8 mouse cellular contexts compared by ENCODE assay signal in genomic region chr8:44980030-44980429, GRCm38 (mm10). TPM values are rescaled to one million over a fixed set of nuclear protein-coding genes. Genes with fewer than 3 reads are reported as not detected.
DNase-seq lines count a peak whose midpoint lies in the region; ATAC-seq and TF ChIP-seq lines count a peak whose summit lies in the region.

No protein-coding gene starts in this region.

- no peak for TF ChIP-seq CTCF in midbrain, postnatal 0 days (IDR thresholded peaks at IDR 0.05)

- ATAC-seq in intestine, embryonic 14.5 days (replicated peaks; ENCODE audit: low FRiP score, low TSS enrichment, low read depth): peak; percentile 55; the same call in 1 of the 2 replicates
- peak; percentile 84 for ATAC-seq in midbrain, postnatal 0 days (ENCODE audit: low FRiP score)
- ATAC-seq in inflammation-experienced regulatory T-cells, adult 6 months: no peak

- in situ Hi-C loops in ES-E14 (cut with MboI; ENCODE audit: low sequenced_read_pairs in 2 of 2, unreplicated experiment in 2 of 2): no loop called here

- H3K4me1 ChIP-seq in ES-E14 (ENCODE audit: control insufficient read depth in 2 of 2, insufficient read depth in 2 of 2, low read length in 2 of 2, poor library complexity in 1 of 2): peaks cover 15 to 28% of the 10 kb centered on the region in 2 experiments
- H3K4me1 ChIP-seq in intestine, embryonic 14.5 days (replicated peaks; ENCODE audit: control insufficient read depth, insufficient read depth, low read length): peaks cover 29% of the 10 kb centered on the region; the same call in 1 of the 2 replicates
- no peaks in the 10 kb centered on the region for H3K4me1 ChIP-seq in midbrain, postnatal 0 days (ENCODE audit: insufficient read depth, low read length)

- H3K4me2 ChIP-seq in intestine, embryonic 14.5 days (ENCODE audit: low read length): no peak overlapping the region
- no peak overlapping the region for H3K4me2 ChIP-seq in midbrain, postnatal 0 days (ENCODE audit: low read depth, low read length, poor library complexity, severe bottlenecking)

- WGBS in intestine, embryonic 14.5 days: 50% methylated on average over 12 of the region's 12 CpGs
- 53% methylated on average over 12 of the region's 12 CpGs for WGBS in midbrain, postnatal 0 days

- no peak overlapping the region for H3K27ac ChIP-seq in ES-E14 (ENCODE audit: insufficient read depth, low read depth, low read length, poor library complexity, severe bottlenecking)
- H3K27ac ChIP-seq in intestine, embryonic 14.5 days (ENCODE audit: low read depth): peak overlapping the region; percentile 48
- no peak overlapping the region for H3K27ac ChIP-seq in midbrain, postnatal 0 days (ENCODE audit: low read depth, low read length)

- H3K9ac ChIP-seq in ES-E14 (ENCODE audit: insufficient read depth, low read depth, low read length, poor library complexity, severe bottlenecking): no peak overlapping the region
- no peak overlapping the region for H3K9ac ChIP-seq in intestine, embryonic 14.5 days (ENCODE audit: low read length)
- H3K9ac ChIP-seq in midbrain, postnatal 0 days (replicated peaks; ENCODE audit: low read length, poor library complexity, severe bottlenecking): no peak overlapping the region

- no peaks in the 10 kb centered on the region for H3K27me3 ChIP-seq in intestine, embryonic 14.5 days (replicated peaks; ENCODE audit: control insufficient read depth, insufficient read depth, low read length)
- no peaks in the 10 kb centered on the region for H3K27me3 ChIP-seq in midbrain, postnatal 0 days (ENCODE audit: insufficient read depth, low read length)

- DNase-seq in ES-E14 (ENCODE audit: low read depth, low spot score): no peak
- DNase-seq in cerebellum, postnatal 25 days: peak; percentile 67 to 76
- DNase-seq in heart, adult 11 months: peak; percentile 97
- DNase-seq in intestine, embryonic 14.5 days (ENCODE audit: low spot score): no peak
- DNase-seq in left cerebral cortex, postnatal 36 days (ENCODE audit: low spot score in 2 of 2): peak; percentile 23 to 24
- DNase-seq in midbrain, postnatal 0 days (ENCODE audit: low spot score): peak; percentile 78
- no peak for DNase-seq in natural killer cell, adult 2 months (ENCODE audit: low spot score in 2 of 2)

- H3K4me3 ChIP-seq in ES-E14 (ENCODE audit: insufficient read depth in 1 of 2, low read depth in 1 of 2, low read length in 2 of 2, poor library complexity in 1 of 2, severe bottlenecking in 1 of 2): peak overlapping the region; percentile 0 to 2; a peak in 1 of 4 replicates
- no peak overlapping the region for H3K4me3 ChIP-seq in intestine, embryonic 14.5 days (ENCODE audit: low read depth, low read length)
- no peak overlapping the region for H3K4me3 ChIP-seq in midbrain, postnatal 0 days (ENCODE audit: low read depth, low read length)

- intact Hi-C loops in left cerebral cortex, postnatal 36 days (cut with DNase I): loop anchor here (5.0 kb wide), 1 partner anchor 43 kb away; the partner anchor contains the start of gene Fat1

- peaks cover 13% of the 10 kb centered on the region for H3K36me3 ChIP-seq in ES-E14 (ENCODE audit: control insufficient read depth, insufficient read depth, low read length, poor library complexity, severe bottlenecking)
- H3K36me3 ChIP-seq in intestine, embryonic 14.5 days (ENCODE audit: control insufficient read depth, insufficient read depth, low read length): peaks cover 3% of the 10 kb centered on the region; the same call in 1 of the 2 replicates
- H3K36me3 ChIP-seq in midbrain, postnatal 0 days (ENCODE audit: insufficient read depth, low read length): no peaks in the 10 kb centered on the region

- H3K9me3 ChIP-seq in ES-E14 (ENCODE audit: control insufficient read depth, insufficient read depth, low read depth, low read length): no peaks in the 10 kb centered on the region
- no peaks in the 10 kb centered on the region for H3K9me3 ChIP-seq in intestine, embryonic 14.5 days (ENCODE audit: control insufficient read depth, low read length)
- H3K9me3 ChIP-seq in midbrain, postnatal 0 days (ENCODE audit: low read length): no peaks in the 10 kb centered on the region

TF ChIP-seq in ES-E14, 5 proteins besides CTCF, POLR2A, EP300 and RAD21:
- TF ChIP-seq MAFK (IDR thresholded peaks at IDR 0.05; ENCODE audit: insufficient read depth, low read depth, low read length) (no peak), ZNF384 (IDR thresholded peaks at IDR 0.05; ENCODE audit: low read depth, low read length) (no peak), ZC3H11A (IDR thresholded peaks at IDR 0.05; ENCODE audit: borderline replicate concordance, low read depth, low read length) (no peak), HCFC1 (IDR thresholded peaks at IDR 0.05; ENCODE audit: borderline replicate concordance, insufficient read depth, low read length) (no peak), CHD2 (IDR thresholded peaks at IDR 0.05; ENCODE audit: low read depth, low read length) (no peak)

RNA-seq across cellular contexts. Expression of gene Fat1, which starts 44.8 kb away (rescaled TPM):
- total RNA-seq in ES-E14 (2012; rRNA removed): 196 and 265 TPM in 2 replicates
- polyA plus RNA-seq in intestine, embryonic 14.5 days (2014; fragmentation: Nextera tagmentation; extraction: Ambion mirVana): 29.3 and 29.7 TPM in 2 replicates
- 10 to 100 TPM; 28.8 to 40.0 TPM for total RNA-seq in left cerebral cortex, postnatal 36 days (2021)
- total RNA-seq in midbrain, postnatal 0 days (2014; rRNA removed): 106 and 122 TPM in 2 replicates
- 8.7 and 9.2 TPM in 2 replicates for polyA plus RNA-seq in midbrain, postnatal 0 days (2015; fragmentation: Nextera tagmentation; extraction: Ambion mirVana)
- polyA plus RNA-seq in inflammation-experienced regulatory T-cells, adult 6 months (2017; shearing (Covaris generic)): not detected

Comparison
In these comparisons a context has a peak if more than half of its experiments do, and no peak if none do; other contexts are left out.
1. DNase-seq: peak in cerebellum, postnatal 25 days (2 of 2), heart, adult 11 months (single experiment), left cerebral cortex, postnatal 36 days (2 of 2) and midbrain, postnatal 0 days (single experiment); none in ES-E14 (single experiment), intestine, embryonic 14.5 days (single experiment) and natural killer cell, adult 2 months (0 of 2).
2. H3K4me3 ChIP-seq: peak in ES-E14 (2 of 2); none in intestine, embryonic 14.5 days (single experiment) and midbrain, postnatal 0 days (single experiment).